8 mouse cellular contexts compared by ENCODE assay signal in the genomic region with DNA sequence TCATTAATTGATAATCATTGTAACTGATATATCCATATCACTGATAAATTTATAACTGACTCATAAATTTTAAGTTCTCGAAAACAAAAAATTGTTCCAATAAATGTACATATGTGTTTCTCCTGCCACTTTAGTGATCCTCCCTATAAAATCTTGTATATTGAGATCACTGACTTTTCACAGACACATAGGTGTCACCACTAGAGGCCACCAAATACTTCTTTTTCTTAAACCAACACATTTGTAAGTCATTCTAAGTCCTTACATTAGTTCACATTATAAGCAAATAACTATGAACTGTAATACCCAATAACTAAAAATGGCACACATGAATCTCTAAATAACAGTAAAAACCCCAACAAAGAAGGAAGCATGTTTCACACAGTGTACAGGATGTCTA.
A peak's percentile ranks its signal among the peaks of the same experiment; 100 is the strongest.
DNase-seq lines count a peak whose midpoint lies in the region.

No protein-coding gene starts in this region.

- peak; percentile 28 to 57 for DNase-seq in cerebellum, postnatal 10 days
- DNase-seq in cerebellum, adult 9-11 months: no peak
- DNase-seq in kidney, adult 9 months: peak; percentile 73
- no peak for DNase-seq in kidney, adult 11 months
- DNase-seq in 416B (ENCODE audit: low read depth): peak; percentile 56
- DNase-seq in embryo, embryonic 11 days: peak; percentile 22
- DNase-seq in layer of hippocampus, postnatal 25 days (ENCODE audit: extremely low spot score in 1 of 2, low spot score in 1 of 2): no peak
- no peak for DNase-seq in spleen, postnatal 4 days (ENCODE audit: low spot score in 2 of 2)

Comparison
In these comparisons a context has a peak if more than half of its experiments do, and no peak if none do; other contexts are left out.
1. DNase-seq: peak in cerebellum, postnatal 10 days (2 of 2), kidney, adult 9 months (single experiment), 416B (single experiment) and embryo, embryonic 11 days (single experiment); none in cerebellum, adult 9-11 months (single experiment), kidney, adult 11 months (single experiment), layer of hippocampus, postnatal 25 days (0 of 2) and spleen, postnatal 4 days (0 of 2).